Mouse (Mus musculus) kidney, adult 2 months (tissue): ENCODE measurements around the gene Igf2bp3.

Experiments used
- CTCF ChIP-seq: fragments of 200-500 bp; conservative IDR thresholded peaks from 2 replicates; pipeline ENCODE4 v1.5.1; 2011; ENCODE audit warnings: low read depth, mild to moderate bottlenecking, control low read depth, low read length, moderate library complexity, mixed read lengths; ENCODE audit not compliant: insufficient read depth, insufficient read length
- POLR2A ChIP-seq: fragments of 200-500 bp; IDR thresholded peaks from one replicate; pipeline ENCODE4 v1.6.1; 2011; ENCODE audit warnings: low read depth, low read length, control low read depth

DNA sequence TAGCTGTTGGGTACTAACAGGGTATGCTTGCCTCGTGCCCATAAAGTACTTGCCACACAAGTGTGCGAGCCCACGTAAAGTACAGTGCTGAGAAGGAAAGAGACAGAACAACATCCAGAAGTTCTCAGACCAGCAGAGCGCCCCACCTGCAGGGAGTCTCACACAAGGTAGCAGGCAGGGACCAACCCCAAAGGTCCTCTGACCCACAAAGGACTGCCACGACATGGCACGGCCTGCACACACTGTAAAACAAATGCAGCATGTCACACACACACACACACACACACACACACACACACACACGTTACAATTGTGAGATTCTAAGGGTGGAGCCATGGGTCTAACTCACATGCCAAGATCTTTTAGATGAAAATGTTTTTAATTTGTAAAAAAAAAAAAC lies 66.4 kb downstream of the Igf2bp3 start:
- TF ChIP-seq CTCF (no peak), POLR2A (no peak)
